Mouse (Mus musculus): Measurements from ENCODE around the gene Prkcb. TPM values are rescaled to one million over a fixed set of nuclear protein-coding genes. Genes with fewer than 3 reads are reported as not detected.

Gene Prkcb
- polyA plus RNA-seq, 1 experiment from 2014 or later = 4.1 TPM

DNA sequence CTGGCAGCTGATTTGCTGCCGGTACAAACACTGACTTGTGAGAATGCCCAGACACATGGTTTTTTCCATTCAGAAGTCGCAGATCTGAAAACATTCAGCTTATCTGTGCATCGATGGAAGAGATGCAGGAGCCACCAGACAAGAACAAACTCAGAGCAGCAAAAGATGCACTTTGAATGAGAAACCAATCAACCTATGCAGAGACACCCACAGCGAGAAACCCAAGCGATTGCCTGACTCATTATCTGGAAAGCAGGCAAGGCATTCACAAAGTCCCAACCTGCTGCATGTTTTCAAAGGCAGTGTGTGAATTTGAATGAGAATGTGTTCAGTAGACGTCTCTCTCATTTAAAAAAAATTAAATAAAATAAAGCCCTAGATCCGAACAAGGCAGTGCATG lies 386.7 kb downstream of the Prkcb start:
- WGBS = 79% methylated on average over 7 of the region's 7 CpGs
- H3K27ac ChIP-seq (ENCODE audit: low read length) = no peak overlapping the region
- no peak overlapping the region for H3K4me2 ChIP-seq (ENCODE audit: low read depth, low read length)
- no peaks in the 10 kb centered on the region for H3K4me1 ChIP-seq (ENCODE audit: control insufficient read depth, insufficient read depth, low read length)
- H3K4me3 ChIP-seq (ENCODE audit: low read length) = no peak overlapping the region
- ATAC-seq = no peak
- H3K9ac ChIP-seq (ENCODE audit: low read depth, low read length) = no peak overlapping the region
- no peaks in the 10 kb centered on the region for H3K36me3 ChIP-seq (ENCODE audit: control insufficient read depth, insufficient read depth, low read length)
- no peaks in the 10 kb centered on the region for H3K9me3 ChIP-seq (ENCODE audit: control insufficient read depth, low read length)
- H3K27me3 ChIP-seq (replicated peaks; ENCODE audit: control insufficient read depth, insufficient read depth, low read length) = peaks cover 4% of the 10 kb centered on the region; the same call in 1 of the 2 replicates

Other genes starting within 250 kb of the Prkcb start
- gene Ubfd1, start 221.6 kb upstream of the Prkcb start, polyA plus RNA-seq (2015; fragmentation: Nextera tagmentation; extraction: Ambion mirVana) = 39.5 and 45.3 TPM in 2 replicates
- gene Ears2, start 221.5 kb upstream of the Prkcb start, polyA plus RNA-seq (2015; fragmentation: Nextera tagmentation; extraction: Ambion mirVana) = 19.4 and 20.7 TPM in 2 replicates
- 981 and 993 TPM in 2 replicates for gene Ndufab1, start 186.9 kb upstream of the Prkcb start, polyA plus RNA-seq (2015; fragmentation: Nextera tagmentation; extraction: Ambion mirVana)
- gene Palb2, start 155.8 kb upstream of the Prkcb start, polyA plus RNA-seq (2015; fragmentation: Nextera tagmentation; extraction: Ambion mirVana) = 9.1 and 10.8 TPM in 2 replicates
- 117 and 122 TPM in 2 replicates for gene Dctn5, start 155.7 kb upstream of the Prkcb start, polyA plus RNA-seq (2015; fragmentation: Nextera tagmentation; extraction: Ambion mirVana)
- 103 and 117 TPM in 2 replicates for gene Plk1, start 129.3 kb upstream of the Prkcb start, polyA plus RNA-seq (2015; fragmentation: Nextera tagmentation; extraction: Ambion mirVana)
- gene Ern2, start 102.5 kb upstream of the Prkcb start, polyA plus RNA-seq (2015; fragmentation: Nextera tagmentation; extraction: Ambion mirVana) = 8.5 and 9.4 TPM in 2 replicates
- gene Chp2, start 69.3 kb upstream of the Prkcb start, polyA plus RNA-seq (2015; fragmentation: Nextera tagmentation; extraction: Ambion mirVana) = 9.6 and 10.1 TPM in 2 replicates